Mouse (Mus musculus) embryonic fibroblast, embryonic 13.5 days (primary cell): Measurements from ENCODE around the gene Mindy4.

Source experiments
- CTCF ChIP-seq: IDR thresholded peaks from 2 replicates; pipeline ENCODE4 v1.5.1; 2011; ENCODE audit warnings: mild to moderate bottlenecking, control low read depth, low read length, moderate library complexity, borderline replicate concordance; ENCODE audit not compliant: insufficient read depth
- POLR2A ChIP-seq: IDR thresholded peaks from 2 replicates; pipeline ENCODE4 v1.6.1; 2011; ENCODE audit warnings: low read depth, mild to moderate bottlenecking, control low read depth, low read length, moderate library complexity

GRCm38 (mm10) chr6:55343446-55343845 is 140.3 kb downstream of the Mindy4 start:
- TF ChIP-seq CTCF (no peak), POLR2A (no peak)
